Mouse (Mus musculus): ENCODE measurements around the gene Zfp988. TPM values are rescaled to one million over a fixed set of nuclear protein-coding genes. Genes with fewer than 3 reads are reported as not detected.
"Not testable (repeated sequence)": the region's sequence is repeated elsewhere in the genome, so short reads cannot be mapped to it uniquely, and the experiment has no call there.

The Zfp988 gene
- polyA plus RNA-seq, 1 experiment from 2014 or later: not detected

GRCm38 (mm10) chr4:147369564-147369963, 64.1 kb downstream of the Zfp988 start:
- not testable (repeated sequence) for H3K9me3 ChIP-seq; H3K9ac ChIP-seq (replicated peaks); H3K27ac ChIP-seq; H3K4me3 ChIP-seq (replicated peaks); H3K4me2 ChIP-seq (replicated peaks); H3K4me1 ChIP-seq (replicated peaks); H3K36me3 ChIP-seq; H3K27me3 ChIP-seq
- peak; percentile 50; the same call in 1 of the 2 replicates for ATAC-seq
- no CpG with 5 or more reads among the region's 2 CpGs for WGBS

DNA sequence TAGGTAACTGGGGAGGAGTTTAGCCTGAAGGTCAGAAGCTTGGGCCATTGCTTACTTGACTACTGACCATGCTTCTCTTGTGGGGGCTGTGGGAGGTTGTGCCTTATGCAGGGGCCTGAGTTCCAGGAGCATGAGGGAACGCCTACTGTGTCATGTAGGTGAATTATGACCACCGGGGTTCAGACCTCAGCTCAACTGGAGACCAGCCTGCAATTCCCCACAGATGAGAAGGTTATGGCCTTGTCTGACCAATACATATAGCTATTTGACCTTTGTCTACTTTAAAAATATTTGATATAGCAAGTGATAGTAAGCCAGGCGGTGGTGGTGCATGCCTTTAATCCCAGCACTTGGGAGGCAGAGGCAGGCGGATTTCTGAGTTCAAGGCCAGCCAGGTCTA, 77.7 kb downstream of the Zfp988 start:
- H3K4me1 ChIP-seq (replicated peaks); H3K4me2 ChIP-seq (replicated peaks); H3K9ac ChIP-seq (replicated peaks); H3K27me3 ChIP-seq; H3K27ac ChIP-seq; H3K36me3 ChIP-seq; H3K9me3 ChIP-seq; H3K4me3 ChIP-seq (replicated peaks); ATAC-seq: not testable (repeated sequence)
- WGBS: 76% methylated on average over 4 of the region's 4 CpGs

Other genes starting within 250 kb of the Zfp988 start
- gene Zfp991, start 173.6 kb upstream of the Zfp988 start, polyA plus RNA-seq (2015; fragmentation: Nextera tagmentation; extraction: Ambion mirVana): 3.3 and 5.7 TPM in 2 replicates
- 0.13 TPM in 1 of 2 replicates, not detected in the other for gene Zfp978, start 55.6 kb downstream of the Zfp988 start, polyA plus RNA-seq (2015; fragmentation: Nextera tagmentation; extraction: Ambion mirVana)
- gene Zfp982, start 186.7 kb downstream of the Zfp988 start, polyA plus RNA-seq (2015; fragmentation: Nextera tagmentation; extraction: Ambion mirVana): 4.0 and 4.6 TPM in 2 replicates
- 0.63 and 0.75 TPM in 2 replicates for gene Gm16503, start 234.5 kb downstream of the Zfp988 start, polyA plus RNA-seq (2015; fragmentation: Nextera tagmentation; extraction: Ambion mirVana)
- 0.07 TPM in 1 of 2 replicates, not detected in the other for gene Zfp985, start 247.6 kb downstream of the Zfp988 start, polyA plus RNA-seq (2015; fragmentation: Nextera tagmentation; extraction: Ambion mirVana)